Mouse (Mus musculus): ENCODE measurements at regions not wholly inside any gene's neighbourhood (a gene's known extent, or its start where the extent isn't known, plus 50 kb on each side); places are given as distances from the start of the nearest gene placed in this dataset.

DNA sequence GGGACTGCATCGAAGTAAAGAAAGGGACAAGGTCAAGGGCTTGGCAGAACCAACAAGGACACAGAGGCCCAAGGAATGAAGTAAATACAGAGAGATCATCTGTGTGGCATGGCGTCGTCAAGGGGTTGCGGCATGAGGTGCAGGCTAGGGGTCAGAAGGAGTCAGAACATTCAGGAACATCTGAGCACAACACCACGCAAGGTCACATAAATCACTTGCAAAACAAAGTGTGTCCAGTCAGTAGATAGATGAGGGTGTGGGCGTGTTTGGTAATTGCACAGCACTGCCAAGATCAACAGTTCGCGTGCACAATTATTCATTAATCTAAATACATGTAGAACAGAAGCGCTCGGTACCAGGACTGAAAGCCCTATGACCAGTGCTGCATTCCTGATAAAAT lies 52.0 kb upstream of the Zfp648 start:
- Histone ChIP-seq H3K4me2 (no peak overlapping the region), H3K9me3 (peaks cover 4% of the 10 kb centered on the region; the same call in 1 of the 2 replicates), H3K27me3 (no peaks in the 10 kb centered on the region), H3K4me1 (replicated peaks) (peaks cover 13% of the 10 kb centered on the region), H3K9ac (no peak overlapping the region), H3K4me3 (no peak overlapping the region), H3K36me3 (no peaks in the 10 kb centered on the region), H3K27ac (replicated peaks) (no peak overlapping the region)
- 81% methylated on average over 10 of the region's 10 CpGs for WGBS
- no peak for ATAC-seq (ENCODE audit: low read depth)

DNA sequence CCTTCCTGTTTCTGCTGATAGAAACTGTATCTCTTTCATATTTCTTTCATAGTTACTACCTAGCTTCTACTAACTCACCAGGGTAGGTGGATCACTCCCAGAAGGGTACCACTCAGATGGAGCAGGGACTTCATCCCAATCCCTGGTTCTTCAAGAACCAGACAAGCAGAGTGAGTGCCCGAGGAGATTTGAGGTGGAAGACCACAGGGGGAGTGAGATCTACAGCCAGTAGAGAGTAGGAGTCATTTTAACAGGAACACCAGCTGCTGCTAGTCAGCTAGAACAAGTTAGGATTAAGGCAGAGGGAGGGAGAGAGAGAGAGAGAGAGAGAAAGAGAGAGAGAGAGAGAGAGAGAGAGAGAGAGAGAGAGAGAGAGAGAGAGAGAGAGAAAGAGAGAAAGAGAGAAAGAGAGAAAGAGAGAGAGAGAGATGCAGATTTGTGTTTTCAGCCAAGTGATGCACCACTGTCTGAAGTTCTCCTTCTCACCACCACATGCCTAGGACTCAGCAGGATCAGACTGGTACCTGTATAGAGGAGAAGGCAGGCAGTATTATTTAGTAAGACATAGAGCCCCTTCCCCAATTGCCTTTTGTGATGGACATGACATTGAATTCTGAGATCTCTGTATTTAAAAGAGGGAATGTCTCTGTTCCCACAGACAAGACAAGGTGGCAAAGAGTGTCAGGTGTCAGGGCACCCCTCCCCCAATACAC lies 51.4 kb upstream of the Zfp648 start:
- Histone ChIP-seq H3K4me2 (no peak overlapping the region), H3K27ac (replicated peaks) (peak overlapping the region; percentile 68), H3K4me1 (replicated peaks) (peaks cover 13% of the 10 kb centered on the region), H3K9me3 (peaks cover 2% of the 10 kb centered on the region; the same call in 1 of the 2 replicates), H3K27me3 (no peaks in the 10 kb centered on the region), H3K4me3 (no peak overlapping the region), H3K9ac (0 out of 2 replicates have a peak overlapping the region, but pooled peaks have one; percentile 31), H3K36me3 (no peaks in the 10 kb centered on the region)
- peak; percentile 64; the same call in 1 of the 2 replicates for ATAC-seq (ENCODE audit: low read depth)
- 62% methylated on average over 1 of the region's 1 CpGs for WGBS

DNA sequence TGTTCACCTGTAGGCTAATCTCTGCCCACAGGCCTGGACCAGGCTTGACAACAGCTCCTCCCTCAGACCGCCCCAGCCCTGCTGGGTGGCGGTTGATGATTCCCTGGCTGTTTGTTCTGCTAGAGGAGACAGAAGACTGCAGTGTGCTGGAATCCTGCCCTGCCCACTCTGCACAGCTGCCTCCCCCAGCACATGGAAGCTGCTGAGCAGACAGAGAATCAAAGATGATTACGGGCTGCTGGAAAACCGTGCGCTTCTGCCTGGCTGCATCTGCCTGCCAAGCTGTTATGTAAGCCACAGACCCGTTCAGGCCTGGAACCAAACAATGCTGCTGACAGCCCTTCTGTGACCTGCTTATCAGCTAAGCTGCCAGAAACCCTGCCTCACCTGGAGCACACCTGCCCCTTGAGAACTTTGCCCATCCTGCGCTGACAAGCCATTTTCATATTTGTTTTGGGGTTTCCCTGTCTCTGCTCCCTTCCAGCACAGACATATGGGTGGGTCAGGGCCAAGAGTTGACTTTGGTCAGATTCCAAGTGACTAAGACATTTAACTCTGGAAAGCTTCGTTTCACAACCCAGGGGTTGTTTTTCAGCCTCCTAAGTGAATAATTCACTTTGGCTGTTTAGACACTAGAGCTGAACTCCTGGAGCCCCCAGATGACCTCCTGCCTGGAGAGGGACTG lies 50.7 kb upstream of the Zfp648 start:
- Histone ChIP-seq H3K9me3 (no peaks in the 10 kb centered on the region), H3K4me1 (replicated peaks) (peaks cover 13% of the 10 kb centered on the region), H3K4me3 (no peak overlapping the region), H3K27me3 (no peaks in the 10 kb centered on the region), H3K27ac (replicated peaks) (peak overlapping the region; percentile 68), H3K4me2 (no peak overlapping the region), H3K36me3 (no peaks in the 10 kb centered on the region), H3K9ac (0 out of 2 replicates have a peak overlapping the region, but pooled peaks have one; percentile 31)
- WGBS: 29% methylated on average over 8 of the region's 8 CpGs
- peak; percentile 94 for ATAC-seq (ENCODE audit: low read depth)

Data from neural tube, embryonic 13.5 days (tissue).